ENCODE assay signal across 13 mouse cellular contexts in the genomic region with DNA sequence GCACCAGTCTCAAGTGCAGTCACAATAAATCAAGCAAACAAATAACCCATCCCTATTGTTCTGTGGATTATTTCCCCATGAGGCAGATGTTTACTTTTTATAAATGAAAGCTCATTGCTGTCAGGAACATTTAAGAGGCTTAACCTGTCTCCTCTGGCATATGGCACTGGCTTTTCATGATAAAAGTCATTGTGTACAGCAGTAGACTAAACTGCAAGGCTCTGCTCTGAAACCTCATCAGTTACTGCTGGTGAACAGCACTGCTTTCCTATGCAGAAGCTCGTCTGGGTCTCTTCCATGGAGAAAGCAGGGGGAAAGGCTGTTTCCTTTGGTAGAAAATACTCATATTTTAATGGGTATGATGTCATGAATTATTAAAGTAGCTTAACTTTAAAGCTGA. TPM values are rescaled to one million over a fixed set of nuclear protein-coding genes. Genes with fewer than 3 reads are reported as not detected.
"Had no signal": no experiment of that assay in that cellular context is flagged by ENCODE, and none has a peak within 500 bp of the region (broad histone marks: within the 10 kb centered on the region; RNA-seq: fewer than 3 reads in every experiment).

No protein-coding gene starts in this region.

- H3K4me3 ChIP-seq: kidney, embryonic 15.5 days; limb, embryonic 13.5 days had no signal

- H3K36me3 ChIP-seq: kidney, embryonic 15.5 days; limb, embryonic 13.5 days had no signal

- H3K9ac ChIP-seq: kidney, embryonic 15.5 days; limb, embryonic 13.5 days; liver, embryonic 14.5 days had no signal

- H3K9me3 ChIP-seq: kidney, embryonic 15.5 days; limb, embryonic 13.5 days had no signal

- H3K4me1 ChIP-seq: kidney, embryonic 15.5 days had no signal

- H3K27me3 ChIP-seq: kidney, embryonic 15.5 days had no signal

- H3K27ac ChIP-seq: kidney, embryonic 15.5 days; limb, embryonic 13.5 days; liver, embryonic 14.5 days had no signal

- H3K4me2 ChIP-seq: kidney, embryonic 15.5 days had no signal

- DNase-seq: kidney, adult 18-20 months; kidney, postnatal 14 days; left cerebral cortex, postnatal 4 days; lung, adult 18-20 months; right cerebral cortex, adult 18-20 months; right cerebral cortex, postnatal 25 days; thymus, postnatal 36 days had no signal

RNA-seq across cellular contexts. Expression of a gene that starts 43.0 kb away (rescaled TPM):
- total RNA-seq: liver, adult 2 months; neutrophil, adult 5-6 weeks had no signal
- polyA plus RNA-seq: liver, adult 2 months; liver, embryonic 14.5 days; lung, embryonic 16.5 days had no signal
